Mouse (Mus musculus) small intestine, adult 2 months (tissue): ENCODE data around the gene Msantd3.

Experiments used
- CTCF ChIP-seq: fragments of 200-500 bp; IDR thresholded peaks from 2 replicates; pipeline ENCODE4 v1.5.1; 2012; ENCODE audit warnings: low read depth, mild to moderate bottlenecking, control low read depth, inconsistent platforms, low read length, moderate library complexity, mixed read lengths; ENCODE audit not compliant: insufficient replicate concordance, insufficient read length; ENCODE audit errors: extremely low read depth
- POLR2A ChIP-seq: fragments of 200-500 bp; IDR thresholded peaks from 2 replicates; pipeline ENCODE4 v1.6.1; 2012; ENCODE audit warnings: low read depth, mild to moderate bottlenecking, control low read depth, inconsistent platforms, low read length, moderate library complexity

- no peak for TF ChIP-seq POLR2A
- TF ChIP-seq CTCF = no peak
Observed at GRCm38 (mm10) chr4:48537024-48537423, 2.7 kb upstream of the Msantd3 start.
